Mouse (Mus musculus): Measurements from ENCODE around the gene Nat8f5.
"Not testable (repeated sequence)": the region's sequence is repeated elsewhere in the genome, so short reads cannot be mapped to it uniquely, and the experiment has no call there.

Gene Nat8f5

DNA sequence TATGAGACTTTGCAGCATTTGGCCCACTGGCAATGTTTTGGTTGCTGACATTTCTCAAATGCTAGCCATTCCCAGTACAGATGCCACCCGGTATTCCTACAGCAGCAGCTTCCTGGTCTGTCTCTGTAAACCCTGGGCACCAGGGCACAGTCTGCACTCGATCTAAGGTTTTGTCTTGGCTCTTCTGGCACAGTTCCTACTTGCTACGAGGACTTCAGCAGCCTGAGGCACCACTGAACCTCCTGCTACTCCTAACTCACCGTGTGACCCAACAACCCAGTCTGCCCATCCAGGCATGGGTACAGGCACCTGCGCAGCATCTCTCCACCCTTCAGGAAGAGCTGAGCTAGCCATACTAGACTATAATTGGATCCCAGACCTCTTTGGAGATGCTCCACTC is 15.3 kb upstream of the Nat8f5 start:
- not testable (repeated sequence) for DNase-seq (ENCODE audit: low spot score)

DNA sequence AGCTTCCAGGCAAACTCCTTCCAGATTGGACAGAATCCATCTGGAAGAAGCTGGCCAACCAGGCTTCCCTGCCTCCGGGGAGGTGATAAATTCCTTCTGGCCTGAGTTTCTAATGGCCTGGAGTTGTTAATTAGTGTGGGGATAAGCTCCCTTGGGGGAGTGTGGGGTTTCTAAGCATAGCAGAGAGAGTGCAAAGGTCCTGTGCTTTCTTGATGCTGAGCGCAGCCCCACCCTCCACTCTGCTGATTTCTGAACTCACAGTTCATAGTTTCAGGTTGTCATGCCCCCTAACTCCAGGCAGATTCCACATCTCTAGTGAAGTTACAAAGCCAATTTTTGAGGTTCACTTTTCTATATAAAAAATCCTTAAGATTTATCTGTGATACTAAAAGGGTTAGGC is 14.3 kb upstream of the Nat8f5 start:
- not testable (repeated sequence) for DNase-seq (ENCODE audit: low spot score)

DNA sequence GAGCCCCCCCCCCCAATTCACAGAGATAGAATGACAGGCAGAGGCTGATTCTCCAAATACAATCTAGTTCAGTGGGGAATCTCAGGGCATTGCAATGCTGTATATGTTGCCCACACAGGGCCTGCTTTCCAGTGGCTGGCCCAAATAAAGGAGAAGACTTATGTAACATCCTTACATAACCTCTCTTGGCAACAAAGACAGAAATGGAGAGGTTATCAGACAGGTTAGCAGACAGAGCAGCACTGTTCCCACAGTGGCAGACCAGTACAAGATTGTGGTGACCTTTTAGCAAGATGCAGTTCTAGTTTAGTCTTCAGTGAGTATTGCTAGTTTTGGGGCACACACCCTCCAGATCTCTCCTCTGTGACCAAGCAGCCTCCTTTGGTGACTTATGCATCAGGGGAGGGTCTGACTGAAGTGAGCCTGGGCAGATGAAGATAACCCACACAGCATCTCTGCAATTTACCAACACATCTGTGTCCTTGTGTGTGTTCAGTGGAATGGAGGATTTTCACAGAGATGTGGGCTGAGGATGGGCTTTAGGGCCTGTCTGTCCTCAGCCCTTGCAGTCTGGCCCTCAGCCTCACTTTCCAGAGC is 13.8 kb upstream of the Nat8f5 start:
- DNase-seq (ENCODE audit: low spot score), result not testable (repeated sequence)

DNA sequence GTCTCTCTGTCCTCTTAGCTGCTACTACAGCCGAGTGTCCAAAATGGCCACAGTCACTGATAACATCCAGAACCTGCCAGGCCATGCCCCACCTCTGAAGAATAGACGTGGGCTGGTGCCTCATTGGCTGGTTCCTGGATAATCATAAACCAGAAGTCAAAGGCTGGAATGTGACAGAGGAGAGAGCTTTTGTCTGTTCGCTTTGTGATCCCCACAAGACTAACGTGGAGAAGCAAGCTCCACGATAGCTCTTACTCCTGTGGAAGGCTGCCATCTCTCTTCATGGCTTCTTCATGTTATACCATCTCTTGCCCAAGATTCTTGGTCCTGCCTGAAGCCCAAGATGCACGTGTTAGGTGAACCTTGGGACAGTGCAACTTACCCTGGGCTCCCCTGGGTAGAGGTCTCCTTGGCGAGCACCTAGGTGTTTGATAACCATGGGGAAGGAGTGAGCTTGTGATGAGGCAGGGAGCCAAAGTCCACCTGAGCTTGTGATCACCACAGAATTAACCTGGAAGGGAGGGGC is 11.1 kb upstream of the Nat8f5 start, which contains the start of gene Nat8:
TSS of gene Nat8 (minus strand) at position 287 of the 526 bp plus-strand sequence.
- no peak for DNase-seq (ENCODE audit: low spot score)

DNA sequence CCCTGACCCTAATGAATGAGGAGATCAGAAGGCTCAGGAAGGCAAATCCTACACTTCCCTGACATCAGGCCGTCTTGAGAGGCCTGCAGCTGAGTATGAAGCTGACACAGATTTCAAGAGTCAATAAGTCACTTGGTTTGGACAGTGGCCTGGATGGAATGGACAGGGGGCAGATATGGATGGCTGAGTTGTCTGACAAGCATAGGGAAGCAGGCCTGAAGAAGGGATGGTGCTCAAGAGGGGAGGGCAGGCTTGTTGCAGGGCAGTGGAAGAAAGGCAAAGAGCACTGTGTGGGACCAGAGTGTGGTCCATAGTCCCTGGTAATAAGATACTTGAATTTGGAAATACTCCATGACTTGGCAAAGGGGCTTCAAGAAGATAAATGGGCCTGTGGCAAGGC is 8.7 kb upstream of the Nat8f5 start:
- no peak for DNase-seq (ENCODE audit: low spot score)

DNA sequence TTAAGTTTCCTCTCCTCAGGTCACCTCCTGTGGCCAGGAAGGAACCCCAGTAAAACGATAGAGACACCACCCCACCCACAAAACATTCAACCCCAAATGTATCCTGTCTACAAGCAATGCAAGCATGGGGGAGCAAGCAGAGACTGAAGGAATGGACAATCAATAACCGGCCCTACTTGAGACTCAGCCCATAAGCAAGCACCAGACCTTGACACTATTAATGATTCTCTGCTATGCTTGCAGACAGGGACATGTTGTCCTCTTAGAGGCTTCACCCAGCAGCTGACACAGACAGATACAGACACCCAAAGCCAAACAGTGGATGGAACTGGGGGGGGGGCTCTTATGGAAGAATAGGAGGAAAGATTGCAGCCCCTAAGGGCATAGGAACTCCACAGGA is 5.1 kb upstream of the Nat8f5 start:
- no peak for DNase-seq (ENCODE audit: low spot score)

DNA sequence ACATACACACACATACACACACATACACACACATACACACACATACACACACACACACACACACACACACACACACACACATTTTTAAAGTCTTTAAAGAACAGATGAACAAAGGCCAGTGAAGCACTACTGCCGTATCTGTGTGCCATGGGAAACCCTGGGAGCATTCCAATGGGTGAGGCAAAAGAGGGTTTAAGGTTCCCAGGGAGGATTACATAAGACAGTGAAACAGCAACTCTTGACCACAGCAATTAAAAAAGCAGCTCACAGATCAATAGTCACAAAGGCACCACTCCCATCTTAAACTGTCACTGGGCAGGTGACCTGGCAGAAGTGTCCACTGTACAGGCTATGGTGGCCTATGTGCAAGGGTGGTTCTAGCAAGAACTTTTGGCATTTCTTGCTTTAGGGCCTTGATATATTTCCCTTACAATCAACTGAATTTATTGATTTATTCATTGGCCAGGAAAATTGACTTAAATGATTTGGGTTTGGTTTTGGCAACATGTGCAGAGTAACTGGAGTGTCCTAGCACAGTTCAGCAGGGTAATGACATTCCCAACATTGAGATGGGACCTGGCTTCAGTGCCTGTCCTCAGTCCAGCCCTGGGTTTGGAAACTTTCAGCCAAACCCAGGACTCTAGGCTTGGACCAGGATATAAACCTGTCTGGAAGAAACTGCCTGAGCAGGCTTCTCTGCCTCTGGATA is 2.8 kb upstream of the Nat8f5 start:
- DNase-seq (ENCODE audit: low spot score), result no peak

DNA sequence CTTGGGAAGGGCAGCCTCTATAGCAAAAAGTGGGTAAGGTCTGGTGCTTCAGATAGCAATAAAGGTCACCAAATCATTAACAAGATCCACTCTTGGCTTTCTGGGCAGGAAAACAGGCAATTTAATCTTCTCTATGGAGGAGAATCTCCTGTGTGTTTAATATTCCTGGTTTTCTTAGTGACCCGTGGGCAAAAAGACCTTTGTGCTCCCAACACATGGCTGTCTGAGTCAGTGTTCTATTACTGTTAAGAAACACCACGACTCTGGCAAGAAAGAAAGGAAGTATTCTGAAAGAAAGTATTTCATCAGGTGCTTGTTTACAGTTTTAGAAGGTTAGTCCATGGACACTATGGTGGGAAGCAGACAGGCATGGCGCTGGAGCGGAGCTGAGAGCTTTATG is 1.5 kb upstream of the Nat8f5 start:
- DNase-seq (ENCODE audit: low spot score), result no peak

DNA sequence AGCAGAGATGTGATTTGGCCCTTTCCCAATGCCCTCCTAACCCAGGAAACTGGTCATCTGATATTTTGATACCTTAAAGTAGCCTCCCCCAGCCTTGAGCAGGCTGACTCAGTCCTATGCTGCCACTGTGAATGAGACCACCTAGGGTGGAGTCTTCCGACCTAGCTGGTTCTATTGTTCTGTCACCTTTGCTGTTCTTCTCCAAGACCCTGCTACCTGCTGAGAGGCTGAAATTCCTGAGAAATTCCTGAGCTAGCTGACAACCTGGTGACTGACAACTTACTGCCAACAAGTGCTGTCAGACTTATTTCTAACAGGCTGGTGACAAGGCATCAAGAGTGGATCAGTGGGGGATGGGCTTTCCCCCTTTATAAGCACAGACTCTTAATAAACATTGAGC is 2.4 kb downstream of the Nat8f5 start:
- no peak for DNase-seq (ENCODE audit: low spot score)

DNA sequence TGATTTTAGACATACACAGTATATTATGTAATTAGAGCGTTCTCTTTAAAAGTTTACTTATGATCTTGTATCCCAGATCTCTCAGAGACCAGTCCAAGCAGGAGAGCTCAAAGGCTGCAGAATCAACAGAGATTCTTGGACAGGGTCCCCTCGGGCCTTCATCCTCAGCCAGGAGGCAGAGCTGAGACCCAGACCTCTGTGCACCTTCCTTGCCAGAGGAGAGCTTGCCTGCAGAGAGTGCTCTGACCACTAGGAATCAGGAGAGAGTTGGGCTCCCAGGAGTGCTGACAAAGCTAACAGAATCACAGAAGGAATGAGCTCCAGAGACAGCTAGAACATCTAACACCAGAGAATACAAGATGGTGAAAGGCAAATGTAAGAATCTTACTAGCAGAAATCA is 7.4 kb downstream of the Nat8f5 start:
- no peak for DNase-seq (ENCODE audit: low spot score)

DNA sequence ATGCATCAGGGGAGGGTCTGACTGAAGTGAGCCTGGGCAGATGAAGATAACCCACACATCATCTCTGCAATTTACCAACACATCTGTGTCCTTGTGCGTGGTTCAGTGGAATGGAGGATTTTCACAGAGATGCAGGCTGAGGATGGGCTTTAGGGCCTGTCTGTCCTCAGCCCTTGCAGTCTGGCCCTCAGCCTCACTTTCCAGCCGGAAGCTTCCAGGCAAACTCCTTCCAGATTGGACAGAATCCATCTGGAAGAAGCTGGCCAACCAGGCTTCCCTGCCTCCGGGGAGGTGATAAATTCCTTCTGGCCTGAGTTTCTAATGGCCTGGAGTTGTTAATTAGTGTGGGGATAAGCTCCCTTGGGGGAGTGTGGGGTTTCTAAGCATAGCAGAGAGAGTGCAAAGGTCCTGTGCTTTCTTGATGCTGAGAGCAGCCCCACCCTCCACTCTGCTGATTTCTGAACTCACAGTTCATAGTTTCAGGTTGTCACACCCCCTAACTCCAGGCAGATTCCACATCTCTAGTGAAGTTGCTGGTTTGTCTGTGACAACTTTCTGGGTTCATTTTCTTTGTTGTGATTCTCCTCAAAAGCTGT is 9.7 kb downstream of the Nat8f5 start:
- DNase-seq (ENCODE audit: low spot score), result not testable (repeated sequence)

DNA sequence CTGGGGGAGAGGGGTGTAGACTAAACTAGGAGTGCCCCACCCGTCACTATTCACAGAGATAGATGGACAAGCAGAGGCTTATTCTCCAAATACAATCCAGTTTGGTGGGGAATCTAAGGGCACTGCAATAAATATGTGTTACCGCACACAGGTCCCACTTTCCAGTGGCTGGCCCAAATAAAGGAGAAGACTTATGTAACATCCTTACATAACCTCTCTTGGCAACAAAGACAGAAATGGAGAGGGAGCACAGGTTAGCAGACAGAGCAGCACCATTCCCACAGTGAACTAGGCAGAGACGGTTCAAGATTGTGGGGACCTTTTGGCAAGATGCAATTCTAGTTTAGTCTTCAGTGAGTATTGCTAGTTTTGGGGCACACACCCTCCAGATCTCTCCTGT is 10.3 kb downstream of the Nat8f5 start:
- DNase-seq (ENCODE audit: low spot score), result not testable (repeated sequence)

DNA sequence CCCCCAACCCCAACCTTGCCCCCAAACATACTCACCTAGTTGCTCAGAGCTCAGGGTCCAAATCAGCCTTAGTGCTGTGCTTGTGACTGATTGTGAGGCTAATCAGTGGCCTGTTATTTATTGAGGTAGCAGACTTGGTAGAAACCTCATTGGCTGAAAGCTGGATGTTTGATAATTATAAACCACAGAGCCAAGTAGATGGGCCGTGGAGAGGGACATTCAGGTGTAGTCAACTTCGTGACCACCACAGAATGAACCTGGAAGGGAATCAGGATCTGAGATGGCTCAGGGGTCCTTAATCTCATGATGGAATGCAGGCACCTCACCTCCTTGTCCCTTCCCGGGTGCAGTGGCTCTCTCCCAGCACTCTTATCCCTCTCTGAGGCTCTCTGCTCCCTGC is 11.0 kb downstream of the Nat8f5 start:
- DNase-seq (ENCODE audit: low spot score), result not testable (repeated sequence)

DNA sequence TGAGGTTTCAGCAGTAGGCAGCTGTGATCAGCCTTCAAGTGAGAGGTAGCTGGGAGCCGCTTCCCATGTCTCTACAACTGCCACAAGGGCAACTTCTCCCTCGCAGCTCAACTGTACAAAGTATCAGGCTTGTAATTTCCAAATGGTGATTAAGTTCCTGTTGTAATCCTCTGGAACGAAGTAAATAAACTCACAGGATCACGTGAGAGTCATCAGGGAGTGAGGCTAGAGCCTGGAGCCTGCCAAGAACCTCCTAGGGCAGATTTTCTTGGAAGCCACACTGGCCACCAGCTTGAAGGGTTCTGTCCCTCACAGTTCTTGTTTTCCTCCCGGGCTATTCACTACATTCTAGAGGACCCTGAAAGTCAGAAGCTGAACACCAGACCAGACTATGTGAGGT is 17.6 kb downstream of the Nat8f5 start:
- DNase-seq (ENCODE audit: low spot score), result not testable (repeated sequence)
